Mouse (Mus musculus) heart, postnatal 25 days (tissue): ENCODE data around the gene Pdlim3. TPM values are rescaled to one million over a fixed set of nuclear protein-coding genes. Genes with fewer than 3 reads are reported as not detected.
A peak's percentile ranks its signal among the peaks of the same experiment; 100 is the strongest.

ENCODE experiments used
- DNase-seq: peaks from one replicate; pipeline ENCODE4 v3.0.0; 2022; ENCODE audit warnings: low spot score
- intact Hi-C: fragments of 180-260 bp; cut with DNase I; formaldehyde crosslinking; loops from one replicate; pipeline ENCODE4 v1.15.1; 2025
- total RNA-seq, 2 experiments: library from RNA; stranded (reverse); gene quantifications; 2 replicates each; pipeline ENCODE4 v1.2.3; 2021

The Pdlim3 gene
- total RNA-seq, 2 experiments from 2014 or later, result 27.1 to 35.6 TPM

DNA sequence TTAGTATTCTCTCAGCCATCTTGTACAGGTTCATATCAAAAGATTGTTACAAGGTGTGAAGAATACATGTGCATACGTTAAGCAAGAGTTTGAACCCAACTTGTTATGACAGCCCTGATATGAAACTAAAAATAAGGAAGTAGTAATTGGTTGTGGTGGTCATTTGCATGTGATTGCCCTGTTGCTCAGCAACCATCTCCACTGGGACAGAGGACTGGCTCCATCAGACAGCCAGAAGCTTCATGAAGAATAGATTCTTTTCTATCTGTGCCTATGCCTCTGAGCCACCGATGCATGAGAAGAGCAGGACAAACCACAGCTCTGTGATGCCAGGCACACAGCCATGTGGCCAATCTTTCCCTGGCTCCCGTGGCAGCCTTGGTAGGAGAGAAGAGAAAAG, 14.5 kb downstream of the Pdlim3 start:
- intact Hi-C loops, result no loop called here
- no peak for DNase-seq

DNA sequence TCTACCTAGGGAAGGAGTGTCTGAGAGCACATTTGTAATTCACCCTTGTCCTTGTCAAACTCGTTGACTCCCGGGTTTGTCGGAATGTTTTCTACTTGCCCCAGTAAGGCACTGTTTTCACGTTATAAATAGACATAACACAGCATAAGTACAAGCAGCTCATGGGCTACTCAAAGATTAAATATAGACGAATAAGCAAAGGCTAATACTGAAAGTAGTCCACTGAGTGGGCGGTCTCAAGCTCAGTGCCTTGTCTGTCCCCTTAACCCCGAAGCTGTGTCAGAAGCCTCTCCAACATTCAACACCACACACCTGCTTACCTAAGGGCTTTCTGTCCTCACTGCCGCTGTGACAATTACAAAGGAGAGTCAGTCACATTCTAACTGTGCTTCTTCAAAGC, 16.4 kb downstream of the Pdlim3 start:
- intact Hi-C loops, result no loop called here
- DNase-seq, result no peak

DNA sequence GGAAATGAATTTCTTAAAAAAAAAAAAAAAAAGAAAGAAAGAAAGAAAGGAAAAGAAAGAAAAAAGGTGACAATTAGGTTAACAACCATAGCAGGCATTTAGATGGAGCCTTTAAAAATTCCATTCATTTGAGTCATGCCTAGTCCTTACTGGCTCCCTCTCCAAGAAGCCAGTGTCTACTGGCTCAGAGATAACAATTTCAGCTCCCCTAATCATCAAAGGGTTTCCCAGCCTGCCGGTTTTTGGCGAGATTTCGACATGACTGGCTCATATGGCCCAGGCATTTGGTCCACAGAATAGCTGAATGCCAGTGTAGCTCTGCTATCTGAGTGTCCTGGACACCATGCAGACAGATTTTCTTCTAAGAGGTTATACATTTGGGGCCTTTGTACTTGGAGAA, 18.4 kb downstream of the Pdlim3 start:
- intact Hi-C loops, result no loop called here

GRCm38 (mm10) chr8:45905591-45906250, 20.5 kb downstream of the Pdlim3 start:
- no peak for DNase-seq

More for the DNA sequence above, 18.4 kb downstream of the Pdlim3 start:
- no peak for DNase-seq

DNA sequence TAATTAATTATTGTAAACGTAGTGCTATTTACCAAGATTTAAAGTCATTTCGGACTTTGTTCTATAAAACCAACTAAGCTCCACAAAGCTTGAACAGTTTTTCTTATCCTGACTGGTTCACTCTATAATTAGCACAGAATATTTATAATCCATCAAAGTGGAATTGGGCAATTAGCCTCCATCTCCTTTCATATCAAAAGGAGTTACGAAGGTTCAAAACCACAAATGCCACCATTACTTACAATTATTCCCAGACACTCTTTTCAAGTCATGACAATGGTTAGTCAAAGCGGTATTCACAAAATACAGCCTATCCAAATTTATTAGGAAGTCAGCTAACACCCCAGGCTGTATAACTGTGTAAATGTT, 21.0 kb downstream of the Pdlim3 start:
- DNase-seq, result no peak
- intact Hi-C loops, result no loop called here

More at GRCm38 (mm10) chr8:45905591-45906250, 20.5 kb downstream of the Pdlim3 start:
- intact Hi-C loops, result no loop called here

GRCm38 (mm10) chr8:45913707-45914106, 28.4 kb downstream of the Pdlim3 start:
- intact Hi-C loops, result no loop called here
- DNase-seq, result no peak

- intact Hi-C loops, result no loop called here
- DNase-seq, result no peak
Measured at GRCm38 (mm10) chr8:45916496-45916895, 31.2 kb downstream of the Pdlim3 start.

DNA sequence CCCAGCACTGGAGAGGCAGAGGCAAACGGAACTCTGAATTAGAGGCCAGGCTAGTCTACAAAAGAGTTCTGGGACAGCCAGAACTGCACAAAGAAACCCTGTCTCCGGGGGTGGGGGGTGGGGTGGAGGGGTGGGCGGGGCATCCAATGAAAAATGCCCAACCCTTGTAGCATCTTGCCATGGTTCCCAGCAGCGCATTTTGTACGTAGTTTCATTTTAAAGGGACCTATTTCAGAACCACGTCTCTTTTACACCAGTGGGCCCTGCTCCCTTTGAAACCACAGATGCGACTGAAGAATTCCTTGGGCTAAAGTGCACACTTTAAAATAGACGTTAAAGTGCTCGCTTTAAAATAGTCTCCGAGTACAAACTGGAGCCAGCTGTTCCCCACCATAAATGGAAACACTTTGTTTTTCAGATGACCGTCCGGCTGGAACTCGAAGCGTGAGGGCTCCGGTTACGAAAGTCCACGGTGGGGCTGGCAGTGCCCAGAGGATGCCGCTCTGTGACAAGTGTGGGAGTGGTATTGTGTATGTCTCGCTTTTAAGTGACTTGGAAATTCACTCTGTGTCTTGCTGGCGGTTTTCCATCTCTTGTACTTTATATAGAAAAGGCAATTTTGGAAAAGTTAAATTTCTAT, 31.9 kb downstream of the Pdlim3 start:
- no peak for DNase-seq

GRCm38 (mm10) chr8:45918891-45919290, 33.6 kb downstream of the Pdlim3 start:
- DNase-seq, result no peak
- intact Hi-C loops, result no loop called here

More for the DNA sequence above, 31.9 kb downstream of the Pdlim3 start:
- intact Hi-C loops, result no loop called here

GRCm38 (mm10) chr8:45920392-45920791, 35.1 kb downstream of the Pdlim3 start:
- no peak for DNase-seq
- intact Hi-C loops, result no loop called here

DNA sequence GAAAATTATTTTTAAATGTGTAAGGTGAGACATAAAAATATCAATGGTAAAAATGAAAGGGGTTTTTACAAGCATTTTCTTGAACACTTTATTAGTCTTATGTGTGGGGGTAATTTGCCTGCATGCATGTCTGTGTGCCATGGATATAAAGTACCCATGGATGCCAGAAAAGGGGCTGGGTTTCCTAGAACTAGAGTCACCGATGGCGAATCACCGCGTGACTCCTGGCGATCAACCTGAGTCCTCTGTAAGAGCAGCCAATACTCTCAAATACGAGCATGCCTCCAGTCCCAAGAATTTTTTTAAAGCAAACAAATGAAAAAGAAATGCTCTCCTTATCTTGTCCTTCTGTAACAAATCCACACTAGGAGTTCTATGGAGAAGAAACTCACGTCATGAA, 36.9 kb downstream of the Pdlim3 start:
- no peak for DNase-seq
- intact Hi-C loops, result no loop called here

DNA sequence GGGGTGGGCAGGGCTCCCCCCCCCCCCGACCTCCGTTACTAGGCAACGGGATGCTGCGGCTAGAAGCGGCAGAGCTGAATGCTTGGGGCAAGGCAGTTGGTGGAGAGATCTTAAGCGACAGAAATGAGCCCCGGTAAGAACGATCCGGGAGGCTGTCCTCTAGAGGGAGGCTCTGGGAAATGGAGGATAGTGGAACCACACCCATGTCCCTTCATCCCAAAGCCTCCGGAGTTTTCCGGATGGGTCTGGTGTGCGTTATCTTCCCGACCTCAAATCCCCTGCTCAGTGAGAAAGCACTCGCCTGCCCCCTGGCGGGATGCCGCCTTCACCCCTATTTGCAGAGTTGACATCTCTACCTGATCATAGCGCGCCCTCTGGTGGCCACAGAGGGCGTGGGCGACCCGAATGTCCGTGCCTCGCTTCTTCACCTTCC, 49.3 kb downstream of the Pdlim3 start, which contains the start of gene Ccdc110:
TSS of gene Ccdc110 (plus strand) at position 38 of the 433 bp plus-strand sequence.
- DNase-seq, result peak; percentile 86
- intact Hi-C loops, result loop anchor here (1.0 to 5.0 kb wide), 4 partner anchors 52 to 497 kb away; no protein-coding TSS in a partner anchor

- no peak for DNase-seq
- intact Hi-C loops, result no loop called here
Measured at GRCm38 (mm10) chr8:45936986-45937385, 51.7 kb downstream of the Pdlim3 start.

GRCm38 (mm10) chr8:45946283-45946682, 61.0 kb downstream of the Pdlim3 start:
- intact Hi-C loops, result no loop called here
- no peak for DNase-seq

- intact Hi-C loops, result no loop called here
- no peak for DNase-seq
Measured at GRCm38 (mm10) chr8:45950622-45951021, 65.4 kb downstream of the Pdlim3 start.

Other genes with a start within 250 kb of the Pdlim3 start
- gene Ccdc110, start 49.2 kb downstream of the Pdlim3 start, total RNA-seq, result not detected
- gene 1700029J07Rik, start 89.8 kb downstream of the Pdlim3 start, total RNA-seq, result under 1 TPM; 0.52 to 0.84 TPM
- gene Ufsp2, start 90.1 kb downstream of the Pdlim3 start, total RNA-seq, result 10 to 100 TPM; 31.1 to 32.3 TPM
- 1 to 10 TPM; 1.0 to 1.1 TPM for gene Lrp2bp, start 113.8 kb downstream of the Pdlim3 start, total RNA-seq
- gene Ankrd37, start 120.2 kb downstream of the Pdlim3 start, total RNA-seq, result 10 to 100 TPM; 10.0 to 11.7 TPM